Mouse (Mus musculus) c-Kit-positive CD71-positive TER-119-negative erythroid progenitor cells, embryonic 14.5 days (primary cell): ENCODE data around the gene Mcts1.

ENCODE experiments used
- DNase-seq: peaks from one replicate; pipeline ENCODE4 v3.0.0-alpha.2; 2013; ENCODE audit warnings: low read depth

Gene Mcts1

DNA sequence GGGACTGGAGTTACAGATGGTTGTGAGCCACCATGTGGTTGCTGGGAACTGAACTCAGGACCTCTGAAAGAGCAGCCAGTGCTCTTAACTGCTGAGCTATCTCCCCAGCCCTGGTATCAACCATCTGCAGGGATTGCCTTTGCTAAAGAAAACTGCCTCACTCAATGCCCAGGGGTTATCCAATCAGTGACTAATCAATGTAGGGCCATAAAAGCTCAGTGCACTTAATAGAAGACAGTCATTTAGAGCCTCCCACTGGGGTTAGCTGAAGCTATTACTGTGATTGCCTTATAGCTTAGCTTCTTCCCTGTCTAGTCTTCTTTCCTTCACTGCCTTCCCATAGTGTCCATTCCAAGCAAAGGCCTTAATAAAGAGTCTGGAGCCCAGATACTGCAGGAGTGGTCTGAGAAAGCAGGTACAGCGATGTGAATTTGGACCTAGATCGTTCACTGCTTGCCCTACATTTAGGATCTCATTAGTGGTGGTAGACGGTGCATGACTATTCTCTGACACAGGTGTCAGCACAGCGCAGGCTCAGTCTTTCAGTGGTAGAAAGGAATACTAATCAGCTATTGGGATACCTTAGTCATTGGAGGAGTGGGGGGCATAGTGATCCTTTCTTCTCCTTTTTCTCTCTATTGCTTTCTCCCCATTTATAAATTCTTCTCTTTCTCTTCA is 56.0 kb downstream of the Mcts1 start:
- DNase-seq: no peak
